Mouse (Mus musculus) E14TG2a.4 (cell line): ENCODE data around the gene Rundc3a.

ENCODE experiments used
- CTCF ChIP-seq: conservative IDR thresholded peaks from 2 replicates; pipeline ENCODE4 v1.5.1; 2014; ENCODE audit warnings: low read length
- POU5F1 ChIP-seq: IDR thresholded peaks from 2 replicates; pipeline ENCODE4 v1.6.1; 2014; ENCODE audit warnings: low read length, borderline replicate concordance

GRCm38 (mm10) chr11:102443740-102444139 lies 50.5 kb downstream of the Rundc3a start:
- TF ChIP-seq CTCF (no peak), POU5F1 (no peak)
